Mouse (Mus musculus) neural tube, embryonic 13.5 days (tissue): ENCODE results near the gene Ogdhl. TPM values are rescaled to one million over a fixed set of nuclear protein-coding genes. Genes with fewer than 3 reads are reported as not detected.
"Not testable (repeated sequence)": the region's sequence is repeated elsewhere in the genome, so short reads cannot be mapped to it uniquely, and the experiment has no call there.

Experiments used
- ATAC-seq: fragments of 200-750 bp; cut with Nextera tagmentation; 2 replicates; pipeline ENCODE4 v1.8.0; 2017; ENCODE audit warnings: low read depth, mild to moderate bottlenecking, moderate TSS enrichment, moderate library complexity
- H3K27ac ChIP-seq: fragments of 300-500 bp; sonication (generic); replicated peaks from 2 replicates; pipeline ENCODE4 v1.5.1; 2015; ENCODE audit warnings: moderate library complexity, mild to moderate bottlenecking, inconsistent platforms
- H3K27me3 ChIP-seq: fragments of 300-500 bp; sonication (generic); 2 replicates; pipeline ENCODE4 v1.6.1; 2015; ENCODE audit warnings: mild to moderate bottlenecking, inconsistent platforms
- H3K36me3 ChIP-seq: fragments of 300-500 bp; sonication (generic); 2 replicates; pipeline ENCODE4 v1.6.1; 2015; ENCODE audit warnings: mild to moderate bottlenecking, inconsistent platforms
- H3K4me1 ChIP-seq: fragments of 300-500 bp; sonication (generic); replicated peaks from 2 replicates; pipeline ENCODE4 v1.6.1; 2015; ENCODE audit warnings: inconsistent platforms
- H3K4me2 ChIP-seq: fragments of 300-500 bp; sonication (generic); 2 replicates; pipeline ENCODE4 v1.6.1; 2015; ENCODE audit warnings: inconsistent platforms, mild to moderate bottlenecking, moderate library complexity
- H3K4me3 ChIP-seq: fragments of 300-500 bp; sonication (generic); 2 replicates; pipeline ENCODE4 v1.5.1; 2015; ENCODE audit warnings: mild to moderate bottlenecking, inconsistent platforms
- H3K9ac ChIP-seq: fragments of 300-500 bp; sonication (generic); 2 replicates; pipeline ENCODE4 v1.6.1; 2015; ENCODE audit warnings: moderate library complexity, mild to moderate bottlenecking, inconsistent platforms
- H3K9me3 ChIP-seq: fragments of 300-500 bp; sonication (generic); 2 replicates; pipeline ENCODE4 v1.6.1; 2016; ENCODE audit warnings: inconsistent platforms
- WGBS: fragments of 180-500 bp; shearing (Covaris S2); methylation state at CpG from one replicate; pipeline ENCODE4 v1.1.7; 2015; 5-methylcytosine and 5-hydroxymethylcytosine counted together
- polyA plus RNA-seq: library from polyadenylated mRNA; unstranded; fragments of >200 nt; fragmentation: Nextera tagmentation; extraction: Ambion mirVana; gene quantifications from 2 replicates; pipeline ENCODE4 v1.2.1, GENCODE M21; 2015

The Ogdhl gene
- polyA plus RNA-seq, 1 experiment from 2014 or later, result 20.6 TPM

DNA sequence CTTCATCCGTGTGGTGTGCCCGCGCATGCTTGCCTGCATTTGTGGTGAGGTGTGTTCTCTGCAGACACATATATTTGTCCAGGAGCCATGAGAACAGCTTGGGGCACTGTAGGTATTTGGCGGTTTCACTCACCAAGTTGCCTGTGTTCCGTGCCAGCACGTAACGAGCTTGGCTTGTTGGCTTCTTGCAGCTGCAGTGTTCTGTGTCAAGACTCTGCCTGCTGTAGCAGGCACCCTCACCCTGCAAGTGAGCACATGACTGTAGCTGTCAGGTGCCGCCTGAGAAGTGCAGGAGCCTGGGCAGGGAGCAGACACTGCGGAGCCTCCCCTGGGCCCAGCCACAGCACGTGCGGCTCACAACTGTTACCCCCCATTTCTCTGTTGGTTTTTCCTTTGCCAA is 14.7 kb downstream of the Ogdhl start:
- ATAC-seq, result 0 out of 2 replicates have a peak, but pooled peaks have one; percentile 55
- Histone ChIP-seq H3K4me2 (no peak overlapping the region), H3K4me3 (no peak overlapping the region), H3K9me3 (no peaks in the 10 kb centered on the region), H3K27me3 (no peaks in the 10 kb centered on the region), H3K4me1 (peaks cover 16% of the 10 kb centered on the region), H3K27ac (no peak overlapping the region), H3K9ac (no peak overlapping the region), H3K36me3 (peaks cover 66% of the 10 kb centered on the region)
- 83% methylated on average over 11 of the region's 11 CpGs for WGBS

DNA sequence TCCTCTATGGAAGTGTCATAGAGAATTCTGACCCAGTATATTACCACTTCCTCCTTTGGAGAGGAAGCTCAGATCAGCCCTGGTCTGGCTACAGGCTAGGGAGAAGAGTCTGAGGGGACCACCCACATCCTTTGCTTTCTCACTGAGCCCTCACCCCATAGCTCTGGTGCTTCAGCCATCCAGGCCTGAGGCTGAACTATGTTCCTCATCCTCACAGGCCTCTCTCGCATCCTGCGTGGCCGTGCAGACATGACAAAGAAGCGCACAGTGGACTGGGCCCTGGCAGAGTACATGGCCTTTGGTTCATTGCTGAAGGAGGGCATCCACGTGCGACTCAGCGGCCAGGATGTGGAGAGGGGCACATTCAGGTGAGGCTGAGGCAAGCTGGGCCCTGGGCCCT is 20.0 kb downstream of the Ogdhl start:
- Histone ChIP-seq H3K4me1 (no peaks in the 10 kb centered on the region), H3K9ac (no peak overlapping the region), H3K4me3 (no peak overlapping the region), H3K27me3 (no peaks in the 10 kb centered on the region), H3K27ac (no peak overlapping the region), H3K4me2 (no peak overlapping the region), H3K9me3 (no peaks in the 10 kb centered on the region), H3K36me3 (peaks cover 80% of the 10 kb centered on the region)
- WGBS, result 94% methylated on average over 7 of the region's 7 CpGs
- no peak for ATAC-seq

DNA sequence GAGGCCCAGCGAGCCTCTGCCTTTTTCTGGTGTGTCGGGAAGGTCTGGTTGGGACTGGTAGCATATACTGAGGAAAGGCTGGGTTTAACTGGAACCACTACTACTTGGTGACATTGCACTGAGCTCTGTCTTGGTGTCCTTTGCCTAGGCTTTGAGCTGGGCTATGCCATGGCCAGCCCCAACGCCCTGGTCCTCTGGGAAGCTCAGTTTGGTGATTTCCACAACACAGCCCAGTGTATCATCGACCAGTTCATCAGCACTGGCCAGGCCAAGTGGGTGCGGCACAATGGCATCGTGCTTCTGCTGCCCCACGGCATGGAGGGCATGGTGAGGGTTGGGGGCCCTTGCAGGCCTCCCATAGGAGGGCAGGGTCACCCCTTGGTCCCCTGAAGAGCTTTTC is 22.4 kb downstream of the Ogdhl start:
- H3K27me3 ChIP-seq, result no peaks in the 10 kb centered on the region
- H3K4me3 ChIP-seq, result no peak overlapping the region
- no peak overlapping the region for H3K4me2 ChIP-seq
- no peaks in the 10 kb centered on the region for H3K9me3 ChIP-seq
- no peaks in the 10 kb centered on the region for H3K4me1 ChIP-seq
- peaks cover 68% of the 10 kb centered on the region for H3K36me3 ChIP-seq
- H3K27ac ChIP-seq, result no peak overlapping the region
- ATAC-seq, result no peak
- 91% methylated on average over 7 of the region's 7 CpGs for WGBS
- H3K9ac ChIP-seq, result no peak overlapping the region

DNA sequence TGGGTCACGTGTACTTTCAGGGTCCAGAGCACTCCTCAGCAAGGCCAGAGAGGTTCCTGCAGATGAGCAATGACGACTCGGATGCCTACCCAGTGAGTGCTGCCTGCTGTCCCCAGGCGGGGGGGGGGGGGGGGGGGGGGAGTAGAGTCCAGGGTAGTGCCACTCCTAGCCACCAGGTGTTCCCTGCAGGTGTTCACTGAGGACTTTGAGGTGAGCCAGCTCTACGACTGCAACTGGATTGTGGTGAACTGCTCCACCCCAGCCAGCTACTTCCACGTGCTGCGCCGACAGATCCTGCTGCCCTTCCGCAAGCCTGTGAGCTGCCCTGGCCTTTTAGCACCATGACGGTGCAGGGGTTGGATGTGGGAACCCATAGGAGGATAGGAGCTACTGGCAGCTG is 22.9 kb downstream of the Ogdhl start:
- no peaks in the 10 kb centered on the region for H3K9me3 ChIP-seq
- H3K36me3 ChIP-seq, result peaks cover 68% of the 10 kb centered on the region
- no peak for ATAC-seq
- no peak overlapping the region for H3K9ac ChIP-seq
- no peaks in the 10 kb centered on the region for H3K4me1 ChIP-seq
- H3K27ac ChIP-seq, result no peak overlapping the region
- H3K27me3 ChIP-seq, result no peaks in the 10 kb centered on the region
- no peak overlapping the region for H3K4me3 ChIP-seq
- 79% methylated on average over 10 of the region's 10 CpGs for WGBS
- H3K4me2 ChIP-seq, result no peak overlapping the region

DNA sequence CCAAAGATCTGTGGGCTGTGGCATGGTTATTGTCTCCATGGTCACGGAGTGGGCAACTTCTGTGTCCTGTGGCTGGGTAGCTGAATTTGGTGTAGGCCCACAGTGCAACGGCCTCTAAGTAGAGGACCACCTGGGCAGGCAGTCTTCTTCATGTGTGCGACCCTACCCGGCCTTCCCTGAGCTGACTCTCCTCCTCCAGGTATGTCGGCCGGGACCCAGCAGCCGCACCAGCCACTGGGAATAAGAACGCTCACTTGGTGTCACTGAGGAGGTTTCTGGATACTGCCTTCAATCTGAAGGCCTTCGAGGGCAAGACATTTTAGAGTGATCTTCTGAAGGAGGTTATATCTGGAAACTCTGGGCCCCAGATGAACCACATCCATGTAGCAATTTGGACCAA is 25.5 kb downstream of the Ogdhl start:
- 91% methylated on average over 9 of the region's 9 CpGs for whole genome bisulfite sequencing
- H3K9me3 ChIP-seq, result no peaks in the 10 kb centered on the region
- no peak overlapping the region for H3K4me3 ChIP-seq
- H3K4me2 ChIP-seq, result no peak overlapping the region
- H3K27me3 ChIP-seq, result no peaks in the 10 kb centered on the region
- ATAC-seq, result no peak
- H3K4me1 ChIP-seq, result no peaks in the 10 kb centered on the region
- no peak overlapping the region for H3K9ac ChIP-seq
- peaks cover 42% of the 10 kb centered on the region for H3K36me3 ChIP-seq
- H3K27ac ChIP-seq, result no peak overlapping the region

DNA sequence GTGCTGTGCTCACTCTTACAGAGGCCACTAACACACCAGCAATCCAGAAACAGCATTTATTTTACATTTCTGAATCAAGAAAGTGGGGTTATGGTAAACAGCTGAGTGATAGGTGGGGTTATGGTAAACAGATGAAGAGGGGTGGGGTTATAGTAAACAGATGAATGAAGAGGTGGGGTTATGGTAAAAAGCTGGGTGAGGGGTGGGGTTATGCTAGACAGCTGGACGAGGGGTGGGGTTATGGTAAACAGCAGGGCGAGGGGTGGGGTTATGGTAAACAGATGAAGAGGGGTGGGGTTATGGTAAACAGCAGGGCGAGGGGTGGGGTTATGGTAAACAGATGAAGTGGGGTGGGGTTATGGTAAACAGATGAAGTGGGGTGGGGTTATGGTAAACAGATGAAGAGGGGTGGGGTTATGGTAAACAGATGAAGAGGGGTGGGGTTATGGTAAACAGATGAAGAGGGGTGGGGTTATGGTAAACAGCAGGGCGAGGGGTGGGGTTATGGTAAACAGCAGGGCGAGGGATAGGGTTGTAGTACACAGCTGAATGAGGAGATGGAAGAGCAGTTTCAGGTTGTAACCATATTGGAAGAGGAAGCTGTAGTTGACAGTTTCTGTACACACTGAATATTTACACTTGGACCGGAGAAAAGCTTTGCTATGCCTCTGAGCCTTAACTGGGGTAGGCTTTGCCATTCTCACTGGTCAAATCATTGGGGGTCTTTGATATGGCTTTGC is 29.5 kb downstream of the Ogdhl start:
- H3K27ac ChIP-seq, H3K27me3 ChIP-seq, H3K9ac ChIP-seq, H3K4me3 ChIP-seq, ATAC-seq, H3K9me3 ChIP-seq, H3K4me2 ChIP-seq, H3K4me1 ChIP-seq: not testable (repeated sequence)
- peaks cover 15% of the 10 kb centered on the region; the same call in 1 of the 2 replicates for H3K36me3 ChIP-seq
- WGBS, result 32% methylated on average over 6 of the region's 6 CpGs

DNA sequence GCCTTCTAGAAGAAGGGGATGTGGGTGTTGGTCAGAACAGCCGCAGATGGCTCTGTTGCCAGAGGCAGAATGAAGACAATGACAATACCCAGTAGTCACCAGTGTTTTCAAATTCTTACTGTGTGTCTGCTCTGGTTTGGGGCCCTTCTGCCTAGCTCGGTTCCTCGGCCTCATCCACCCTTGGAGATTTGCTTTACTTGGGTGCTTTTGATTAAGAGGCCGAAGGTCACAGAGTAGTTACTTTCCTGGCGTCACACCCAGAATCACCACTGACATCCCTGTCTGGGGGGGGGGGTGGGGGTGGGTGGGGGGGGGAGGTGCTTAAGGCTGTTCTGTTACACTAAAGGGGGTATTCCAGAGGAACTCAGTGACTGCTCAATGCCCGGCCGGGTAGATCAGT is 42.5 kb downstream of the Ogdhl start:
- Histone ChIP-seq H3K36me3 (no peaks in the 10 kb centered on the region), H3K9me3 (no peaks in the 10 kb centered on the region), H3K9ac (no peak overlapping the region), H3K4me2 (no peak overlapping the region), H3K4me1 (no peaks in the 10 kb centered on the region), H3K27ac (no peak overlapping the region), H3K27me3 (no peaks in the 10 kb centered on the region), H3K4me3 (no peak overlapping the region)
- no peak for ATAC-seq
- WGBS, result 68% methylated on average over 7 of the region's 7 CpGs

DNA sequence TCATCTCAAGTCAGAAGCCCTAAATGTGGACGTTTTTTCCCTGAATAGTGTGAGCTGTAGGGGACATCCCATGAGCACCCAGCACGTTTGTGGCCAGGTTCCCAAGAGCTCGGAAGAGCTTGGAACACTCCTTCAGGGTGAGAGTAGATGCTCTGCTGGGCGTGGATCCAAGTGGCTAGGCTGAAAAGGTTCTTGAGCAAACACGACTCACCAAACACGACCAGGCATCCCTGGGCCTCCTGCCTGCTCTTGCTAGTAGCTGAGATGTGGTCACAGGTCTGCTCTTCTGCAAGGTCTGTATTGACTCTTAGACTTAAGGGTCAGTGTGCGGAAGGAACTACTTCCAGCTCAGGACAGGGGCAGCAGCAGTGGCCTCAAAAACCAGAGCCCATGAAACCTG is 47.9 kb downstream of the Ogdhl start:
- Histone ChIP-seq H3K9ac (no peak overlapping the region), H3K4me3 (no peak overlapping the region), H3K36me3 (no peaks in the 10 kb centered on the region), H3K9me3 (no peaks in the 10 kb centered on the region), H3K27me3 (no peaks in the 10 kb centered on the region), H3K27ac (no peak overlapping the region), H3K4me1 (no peaks in the 10 kb centered on the region), H3K4me2 (no peak overlapping the region)
- ATAC-seq, result no peak
- 77% methylated on average over 7 of the region's 7 CpGs for whole genome bisulfite sequencing

DNA sequence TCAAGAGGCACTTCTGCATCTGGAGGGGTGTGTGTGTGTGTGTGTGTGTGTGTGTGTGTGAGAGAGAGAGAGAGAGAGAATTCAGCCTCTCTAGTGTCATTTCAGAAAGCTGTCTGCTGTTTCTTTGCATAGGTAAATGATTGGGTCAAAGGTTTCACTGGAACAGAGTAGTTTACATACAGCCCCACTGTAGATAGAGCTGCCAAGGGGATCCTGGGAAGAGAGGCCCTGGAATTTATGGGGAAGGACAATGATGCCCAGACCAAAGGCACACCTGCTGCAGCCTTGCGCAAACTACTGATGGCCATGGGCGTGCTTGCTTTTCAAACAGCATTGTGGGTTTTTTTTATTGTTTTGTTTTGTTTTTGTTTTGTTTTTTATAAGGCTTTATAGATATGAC is 50.7 kb downstream of the Ogdhl start:
- Histone ChIP-seq H3K9me3 (no peaks in the 10 kb centered on the region), H3K4me1 (no peaks in the 10 kb centered on the region), H3K36me3 (no peaks in the 10 kb centered on the region), H3K9ac (no peak overlapping the region), H3K4me2 (no peak overlapping the region), H3K27ac (no peak overlapping the region), H3K4me3 (no peak overlapping the region), H3K27me3 (peaks cover 7% of the 10 kb centered on the region; the same call in 1 of the 2 replicates)
- no peak for ATAC-seq
- WGBS, result 85% methylated on average over 2 of the region's 2 CpGs

DNA sequence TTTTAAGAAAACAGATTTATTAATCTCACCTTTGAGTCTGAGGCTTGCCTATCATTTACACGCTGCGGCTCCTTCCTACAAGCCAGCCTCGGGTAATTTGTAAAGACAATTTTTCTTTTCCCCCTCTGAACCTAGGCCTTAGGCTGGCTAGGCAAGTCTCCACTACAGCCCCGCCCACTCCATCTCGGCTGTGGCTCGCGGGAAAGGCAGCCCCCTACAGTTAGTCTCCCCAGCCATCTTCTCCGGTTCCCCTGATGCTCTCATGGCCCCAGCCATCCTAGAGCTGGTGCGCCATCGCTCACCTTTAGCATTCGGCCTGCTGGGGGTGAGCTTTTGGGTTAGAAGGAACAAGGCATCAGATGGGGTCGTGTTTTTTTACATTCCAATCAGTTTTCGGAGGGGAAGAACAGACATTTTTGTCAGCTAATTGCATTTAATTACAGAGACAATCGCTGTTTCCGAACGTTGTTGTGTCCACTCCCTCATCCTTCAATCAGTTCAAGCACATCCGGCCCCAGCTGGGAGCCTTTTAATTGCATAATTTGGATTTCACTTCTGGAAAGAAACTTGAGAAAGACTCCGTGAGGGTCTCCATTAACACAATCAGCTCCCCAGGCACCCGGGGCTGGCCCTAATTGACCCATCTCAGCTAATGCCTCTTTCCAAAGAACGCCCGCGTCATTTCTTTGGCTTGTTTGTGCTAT is 57.7 kb downstream of the Ogdhl start:
- no peak for ATAC-seq
- peak overlapping the region; percentile 39 for H3K4me2 ChIP-seq
- H3K9ac ChIP-seq, result no peak overlapping the region
- peaks cover 25% of the 10 kb centered on the region for H3K4me1 ChIP-seq
- H3K27me3 ChIP-seq, result peaks cover 45% of the 10 kb centered on the region
- 5% methylated on average over 22 of the region's 22 CpGs for WGBS
- H3K27ac ChIP-seq, result no peak overlapping the region
- H3K4me3 ChIP-seq, result no peak overlapping the region
- no peaks in the 10 kb centered on the region for H3K36me3 ChIP-seq
- no peaks in the 10 kb centered on the region for H3K9me3 ChIP-seq

DNA sequence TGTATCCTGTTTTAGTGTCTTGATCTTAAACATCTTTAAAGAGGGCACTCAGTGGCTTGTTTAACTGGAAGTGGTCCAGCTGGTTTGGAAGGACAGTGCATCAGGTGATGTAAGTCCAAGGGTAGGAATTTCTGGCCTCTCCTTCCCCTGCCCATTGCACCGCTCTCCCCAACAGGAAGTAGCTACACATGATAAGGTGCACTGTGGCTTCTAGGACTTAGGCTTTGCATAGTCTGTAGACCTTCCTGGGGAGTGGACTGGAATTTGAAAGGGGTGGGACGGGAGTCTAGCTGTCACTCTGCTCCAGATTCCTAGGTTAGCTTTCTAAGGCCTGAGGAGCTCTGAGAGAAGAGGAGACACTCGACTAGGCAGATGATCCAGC is 58.3 kb downstream of the Ogdhl start:
- H3K4me1 ChIP-seq, result peaks cover 25% of the 10 kb centered on the region
- H3K27me3 ChIP-seq, result peaks cover 45% of the 10 kb centered on the region
- H3K9me3 ChIP-seq, result no peaks in the 10 kb centered on the region
- 33% methylated on average over 3 of the region's 3 CpGs for WGBS
- no peak overlapping the region for H3K4me3 ChIP-seq
- no peak for ATAC-seq
- no peaks in the 10 kb centered on the region for H3K36me3 ChIP-seq
- no peak overlapping the region for H3K4me2 ChIP-seq
- no peak overlapping the region for H3K27ac ChIP-seq
- no peak overlapping the region for H3K9ac ChIP-seq

DNA sequence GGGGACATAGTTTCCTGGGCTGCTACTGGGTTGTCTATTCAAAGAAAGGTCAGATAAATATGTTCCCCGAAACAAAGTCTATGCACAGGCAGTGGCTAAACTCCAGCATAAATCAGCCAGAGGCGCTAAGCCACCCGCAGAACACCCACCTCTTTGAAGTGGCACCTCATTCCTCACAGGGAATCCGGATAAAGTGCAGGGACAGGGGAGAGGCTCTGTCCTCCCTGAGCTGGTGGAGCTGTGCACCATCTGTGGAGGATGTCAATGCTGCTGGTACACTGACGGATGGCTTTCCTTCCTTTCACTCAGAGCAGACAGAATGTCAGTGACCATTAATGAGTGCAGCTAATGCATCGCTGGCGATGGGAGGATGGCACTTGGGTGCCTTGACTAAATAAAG is 59.2 kb downstream of the Ogdhl start:
- peak; percentile 53 for ATAC-seq
- H3K4me2 ChIP-seq, result peak overlapping the region; percentile 5; the same call in 1 of the 2 replicates

More for the DNA sequence above, 59.2 kb downstream of the Ogdhl start:
- Histone ChIP-seq H3K27me3 (peaks cover 41% of the 10 kb centered on the region), H3K4me3 (no peak overlapping the region), H3K4me1 (peaks cover 25% of the 10 kb centered on the region), H3K36me3 (no peaks in the 10 kb centered on the region), H3K27ac (no peak overlapping the region), H3K9ac (no peak overlapping the region), H3K9me3 (no peaks in the 10 kb centered on the region)
- 15% methylated on average over 7 of the region's 7 CpGs for WGBS
